Mouse (Mus musculus): ENCODE results near the gene Ier5l. TPM values are rescaled to one million over a fixed set of nuclear protein-coding genes. Genes with fewer than 3 reads are reported as not detected.

Gene Ier5l
- total RNA-seq, 2 experiments from 2014 or later, result not detected

DNA sequence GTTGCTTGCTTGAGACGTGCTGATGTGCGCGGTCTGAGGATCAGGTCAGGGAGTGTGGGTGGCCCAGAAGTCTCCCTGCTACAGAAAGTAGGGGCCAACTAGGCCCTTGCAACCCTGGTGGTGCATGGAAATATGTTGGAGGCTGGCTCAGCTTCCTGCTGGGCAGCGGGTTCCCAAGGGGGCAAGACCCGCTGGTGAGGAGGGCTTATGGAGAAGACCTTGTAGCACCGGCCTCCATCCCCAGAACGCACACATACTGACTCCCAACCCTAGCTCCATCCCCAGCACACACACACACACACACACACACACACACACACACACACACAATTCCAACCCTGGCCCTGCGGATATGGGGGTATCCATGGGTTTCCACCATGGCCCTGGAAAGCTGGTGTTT lies 3.0 kb downstream of the Ier5l start:
- ATAC-seq (replicated peaks; ENCODE audit: low FRiP score, poor library complexity, severe bottlenecking), result no peak

DNA sequence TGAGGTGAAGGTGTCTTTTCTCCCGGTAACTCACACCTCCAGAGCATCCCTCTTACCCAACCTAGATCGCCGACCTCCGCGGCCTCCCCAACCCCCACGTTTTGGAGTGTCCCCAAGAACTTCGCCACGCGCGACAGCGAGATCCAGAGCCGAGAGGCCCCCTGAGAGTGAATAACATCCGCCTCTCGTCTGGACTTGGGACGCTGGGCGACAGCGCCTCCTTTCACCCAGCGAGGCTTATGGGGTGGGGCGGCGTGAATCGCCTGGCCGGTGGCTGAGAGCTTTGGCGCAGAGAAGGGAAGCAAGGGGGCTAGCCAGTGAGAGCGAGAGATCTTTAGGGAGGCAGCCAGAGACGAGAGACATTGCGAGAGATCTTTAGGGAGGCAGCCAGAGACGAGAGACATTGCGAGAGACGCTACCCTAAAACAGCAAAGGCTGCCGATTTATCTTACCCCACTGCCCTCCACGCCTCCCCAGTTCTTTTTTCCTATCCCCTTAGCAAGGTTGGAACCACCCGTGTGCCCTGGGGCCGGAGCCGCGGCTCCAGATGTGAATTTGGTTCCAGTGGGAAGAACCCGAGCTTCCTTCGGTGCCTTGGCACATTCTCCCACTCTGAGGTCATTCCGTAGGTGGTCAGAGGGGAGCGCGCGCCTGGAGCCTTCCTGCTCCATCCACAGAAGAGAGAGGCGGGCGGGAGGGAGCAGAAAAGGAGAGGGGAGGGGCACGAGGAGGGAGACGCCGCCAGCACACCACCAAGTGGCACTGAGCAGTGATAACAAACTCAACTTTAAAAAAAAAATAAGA lies 3.7 kb downstream of the Ier5l start:
- no peak for ATAC-seq (replicated peaks; ENCODE audit: low FRiP score, poor library complexity, severe bottlenecking)

DNA sequence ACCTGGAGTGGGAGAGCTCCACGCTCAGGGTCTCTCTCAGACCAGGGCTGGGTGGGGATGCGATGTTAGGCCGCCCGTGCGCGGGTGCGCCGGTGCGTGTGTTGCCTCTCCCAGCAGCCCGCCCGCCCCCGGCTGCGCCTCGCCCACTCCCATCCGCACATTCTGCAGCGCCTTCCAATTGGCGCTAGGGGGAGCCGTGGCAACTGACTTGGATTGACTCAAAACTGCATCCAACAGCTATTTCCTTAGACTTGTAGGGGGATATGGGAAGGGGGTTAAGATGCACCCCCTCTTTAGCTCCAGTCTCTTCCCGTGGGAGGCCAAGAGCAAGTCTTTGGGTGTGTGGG lies 4.2 kb downstream of the Ier5l start:
- no peak for ATAC-seq (replicated peaks; ENCODE audit: low FRiP score, poor library complexity, severe bottlenecking)

DNA sequence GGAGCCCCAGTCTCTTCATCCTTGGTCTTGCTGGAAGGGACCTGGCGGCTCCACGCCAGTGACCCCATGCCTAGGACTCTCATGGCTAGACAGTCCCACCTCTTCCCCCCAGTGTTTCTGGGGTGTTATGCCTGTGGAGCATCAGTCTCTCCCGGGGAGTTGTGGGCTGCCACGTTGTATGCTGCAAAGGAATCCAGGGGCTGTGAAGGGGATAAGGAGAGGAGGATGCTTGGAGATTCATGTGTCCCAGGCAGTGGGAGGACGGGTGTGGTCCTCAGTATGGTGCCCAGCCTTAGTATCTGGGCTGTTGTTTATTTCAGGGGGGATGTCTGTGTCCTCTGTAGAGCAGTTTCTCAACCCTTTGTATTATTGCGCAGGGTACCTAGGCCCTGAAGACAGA lies 5.0 kb downstream of the Ier5l start:
- ATAC-seq (replicated peaks; ENCODE audit: low FRiP score, poor library complexity, severe bottlenecking), result no peak

DNA sequence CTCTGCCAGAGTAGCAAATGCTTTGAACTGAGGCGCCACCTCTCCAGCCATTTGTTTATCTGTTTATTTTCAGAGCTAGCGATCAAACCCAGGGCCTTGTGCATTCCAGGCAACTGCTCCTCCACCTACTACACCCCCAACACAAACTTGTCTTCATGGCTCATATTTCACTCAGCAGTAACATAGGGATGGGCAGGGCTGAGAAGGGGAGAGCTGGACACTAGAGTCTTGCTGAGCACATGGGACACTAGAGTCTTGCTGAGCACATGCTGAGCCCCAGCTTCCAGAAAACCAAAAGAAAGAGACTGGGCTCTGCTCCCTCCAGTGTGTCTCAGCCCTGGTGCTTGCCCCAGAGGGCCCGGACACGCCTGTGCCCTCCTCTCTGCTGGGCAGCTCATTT lies 7.2 kb downstream of the Ier5l start:
- ATAC-seq (replicated peaks; ENCODE audit: low FRiP score, poor library complexity, severe bottlenecking), result no peak

DNA sequence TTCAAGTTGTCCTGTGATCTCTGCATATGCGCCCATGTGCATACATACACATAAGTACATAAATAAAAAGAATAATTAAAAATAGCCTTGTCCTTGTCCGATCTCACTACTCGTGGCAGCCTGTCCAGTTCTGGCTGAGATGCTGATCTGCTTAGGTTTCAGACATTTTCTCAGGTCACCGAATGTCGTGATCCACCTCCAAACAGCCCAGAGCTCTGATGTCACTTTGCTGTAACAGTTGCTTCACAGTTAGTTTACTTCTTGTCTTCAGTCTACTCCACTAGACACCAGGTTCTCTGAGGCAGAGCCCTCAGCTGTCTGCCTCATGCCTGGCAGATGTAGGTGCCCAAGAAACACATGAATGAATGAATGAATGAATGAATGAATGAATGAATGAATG lies 9.6 kb downstream of the Ier5l start:
- ATAC-seq (replicated peaks; ENCODE audit: low FRiP score, poor library complexity, severe bottlenecking), result no peak

DNA sequence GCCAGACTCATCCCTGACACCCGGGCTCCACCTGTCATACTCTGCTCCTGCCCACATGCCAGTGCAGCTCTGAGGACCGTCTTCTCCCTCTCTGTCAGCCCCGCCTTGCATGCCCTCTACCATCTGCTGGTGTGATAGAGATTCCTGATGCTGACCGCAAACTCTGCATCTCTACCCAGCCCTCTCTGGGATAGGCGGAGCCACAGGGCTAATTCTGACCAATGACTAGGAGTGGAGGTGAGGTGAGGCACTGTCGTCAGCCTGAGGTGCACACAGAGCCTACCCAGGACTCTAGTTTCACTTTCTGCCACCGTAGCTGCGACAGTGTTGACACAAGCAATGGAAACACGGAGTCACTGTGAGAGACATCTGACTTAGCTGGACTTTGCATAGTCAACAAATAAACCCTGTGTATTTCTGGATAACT lies 10.1 kb downstream of the Ier5l start:
- ATAC-seq (replicated peaks; ENCODE audit: low FRiP score, poor library complexity, severe bottlenecking), result peak; percentile 93

DNA sequence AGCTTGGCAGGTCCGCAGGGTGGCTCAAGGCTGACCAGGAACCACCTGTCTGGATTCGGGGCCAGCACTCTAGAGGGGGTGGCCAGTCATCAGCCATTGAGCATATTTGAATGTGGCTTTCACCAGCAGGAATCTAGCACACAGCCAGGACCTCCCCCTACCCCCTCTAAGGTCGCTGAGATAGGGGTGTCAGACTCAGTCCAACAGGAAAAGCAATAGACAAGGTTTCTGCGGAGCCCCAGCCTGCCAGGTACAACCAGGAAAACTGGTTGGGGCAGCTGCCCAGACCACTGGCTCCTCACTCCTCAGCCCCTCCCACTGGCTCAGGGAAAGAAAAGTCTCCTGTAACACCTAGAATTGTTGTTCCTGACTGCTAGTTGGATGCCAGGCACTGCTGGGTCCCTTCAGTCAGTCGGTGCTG lies 10.7 kb downstream of the Ier5l start:
- ATAC-seq (replicated peaks; ENCODE audit: low FRiP score, poor library complexity, severe bottlenecking), result no peak

DNA sequence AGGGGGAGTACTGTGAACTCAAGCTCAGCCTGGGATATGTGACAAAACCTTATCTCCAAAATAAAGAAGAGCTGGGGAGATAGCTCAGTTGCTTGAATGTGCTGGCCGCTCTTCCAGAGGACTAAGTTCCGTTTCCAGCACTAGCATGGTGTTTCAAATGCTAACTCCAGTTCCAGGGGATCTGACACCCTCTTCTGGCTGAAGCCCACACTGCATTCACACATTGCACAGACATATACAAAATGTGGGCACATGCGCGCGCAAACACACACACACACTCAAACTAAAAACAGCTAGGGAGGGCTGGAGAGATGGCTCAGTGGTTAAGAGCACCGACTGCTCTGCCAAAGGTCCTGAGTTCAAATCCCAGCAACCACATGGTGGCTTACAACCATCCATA lies 14.8 kb downstream of the Ier5l start:
- no peak for ATAC-seq (replicated peaks; ENCODE audit: low FRiP score, poor library complexity, severe bottlenecking)

DNA sequence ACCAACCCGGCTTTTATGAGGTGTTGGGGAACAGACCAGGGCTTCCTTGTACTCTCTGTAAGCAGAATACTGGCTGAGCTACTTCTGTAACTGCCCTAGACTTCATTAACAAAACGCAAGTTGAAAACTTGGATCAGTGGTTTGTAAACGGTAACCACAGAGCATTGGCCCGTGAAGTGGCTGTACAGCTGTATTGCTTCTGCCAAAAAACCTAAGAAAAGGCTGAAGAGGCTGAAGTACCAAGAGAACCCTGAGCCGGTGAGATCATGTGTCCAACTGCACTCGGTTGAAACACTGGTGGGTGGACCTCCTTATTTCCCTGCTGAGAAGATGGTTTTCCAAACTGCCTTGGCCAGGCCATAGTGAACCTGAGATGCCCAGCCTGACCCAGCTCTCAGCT lies 15.7 kb downstream of the Ier5l start:
- ATAC-seq (replicated peaks; ENCODE audit: low FRiP score, poor library complexity, severe bottlenecking), result no peak

DNA sequence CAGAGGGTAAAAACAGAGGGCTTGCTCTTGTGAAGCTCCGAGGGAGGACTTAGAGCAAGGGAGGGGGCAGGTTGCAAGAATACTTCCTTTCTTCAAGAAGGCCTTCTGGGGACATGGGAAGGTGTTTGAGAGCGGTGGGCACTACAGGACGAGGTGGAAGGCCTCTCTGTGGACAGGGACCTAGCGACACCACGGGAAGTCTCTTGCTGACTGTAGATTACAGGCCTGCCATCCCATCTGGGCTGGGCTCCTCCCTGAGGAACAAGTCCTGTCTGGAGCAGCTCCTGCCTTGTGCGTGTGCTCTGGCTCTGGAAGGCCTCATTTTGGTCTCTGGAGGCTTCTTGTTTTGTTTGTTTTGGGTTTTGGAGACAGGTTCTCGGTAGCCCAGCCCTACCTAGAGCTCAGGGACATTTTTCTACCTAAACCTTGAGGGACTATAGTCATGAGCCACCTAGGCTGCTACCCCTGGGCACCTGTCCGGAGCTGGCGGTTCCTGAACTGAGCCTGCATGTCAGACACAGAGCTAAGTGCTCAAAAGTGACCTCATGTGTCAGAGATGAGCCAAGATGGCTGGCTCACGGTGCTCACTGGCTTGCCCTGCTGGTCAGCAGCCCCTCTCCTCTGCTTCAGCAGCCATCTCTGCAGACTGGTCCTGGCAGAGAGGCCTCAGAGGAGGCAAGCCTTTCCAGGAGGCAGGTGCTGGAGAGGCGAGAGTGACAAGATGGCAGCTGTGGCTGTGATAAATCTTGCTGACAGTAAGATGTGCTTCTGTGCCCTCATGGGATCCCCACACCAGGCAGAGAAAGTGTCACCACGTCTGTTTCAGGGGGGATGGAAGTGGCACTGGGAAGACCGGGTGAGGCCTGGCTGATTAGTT lies 17.7 kb downstream of the Ier5l start:
- no peak for ATAC-seq (replicated peaks; ENCODE audit: low FRiP score, poor library complexity, severe bottlenecking)

DNA sequence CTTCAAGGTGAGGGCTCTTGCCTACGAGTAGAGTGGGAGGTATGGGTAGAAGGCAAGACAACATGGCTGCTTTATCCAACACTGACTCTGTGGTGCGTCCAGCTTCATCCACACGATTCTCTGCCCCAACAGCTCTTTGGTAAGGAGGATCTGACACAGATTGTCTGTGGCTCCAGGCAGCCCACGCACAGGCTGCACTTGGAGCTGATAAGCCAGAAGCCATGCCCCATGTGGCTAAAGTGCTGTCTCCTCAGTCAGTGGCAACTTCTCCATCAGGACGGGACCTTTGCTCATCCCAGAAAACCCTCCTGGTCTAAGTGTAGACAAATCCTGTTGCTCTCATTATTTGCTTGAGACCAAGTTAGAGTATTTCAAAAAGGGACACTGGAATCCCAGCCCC lies 19.4 kb downstream of the Ier5l start:
- no peak for ATAC-seq (replicated peaks; ENCODE audit: low FRiP score, poor library complexity, severe bottlenecking)

DNA sequence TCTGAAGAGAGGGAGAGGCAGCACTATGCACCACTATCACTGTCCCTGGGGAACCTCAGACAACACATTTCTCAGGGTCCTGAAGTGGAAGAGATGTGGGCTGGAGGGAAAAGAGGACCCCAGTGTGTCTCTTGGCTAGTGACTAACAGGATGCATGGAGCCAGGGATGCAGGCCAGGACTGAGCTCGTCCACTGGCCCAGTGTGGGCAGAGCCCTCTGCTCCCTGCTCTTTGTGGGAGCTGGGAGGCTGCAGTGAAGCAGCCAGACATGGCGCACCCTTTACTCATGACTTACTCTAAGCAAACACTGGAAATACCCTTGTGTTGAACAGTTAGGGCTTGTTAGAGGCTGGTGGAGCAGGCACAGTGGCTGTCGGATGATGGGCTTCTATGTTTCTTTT lies 20.4 kb downstream of the Ier5l start:
- no peak for ATAC-seq (replicated peaks; ENCODE audit: low FRiP score, poor library complexity, severe bottlenecking)

DNA sequence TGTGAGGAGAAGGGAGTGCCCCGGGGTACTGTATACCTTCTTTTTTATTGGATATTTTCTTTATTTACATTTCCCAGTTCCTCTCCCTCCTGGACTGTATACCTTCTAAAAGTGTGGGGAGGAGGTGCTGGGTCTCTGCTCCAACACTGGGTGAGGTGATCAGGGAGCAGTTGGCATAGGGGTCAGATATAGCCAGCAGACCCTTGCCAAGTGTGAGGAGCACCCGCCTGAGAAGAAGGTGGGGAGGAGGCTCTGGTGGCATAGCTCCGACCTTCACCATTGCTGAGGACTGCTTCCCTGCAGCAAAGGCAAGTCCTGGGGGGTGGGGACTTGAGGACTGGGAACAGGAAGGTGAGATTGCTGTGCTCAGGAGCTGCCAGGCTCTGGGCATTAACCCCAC lies 22.5 kb downstream of the Ier5l start:
- no peak for ATAC-seq (replicated peaks; ENCODE audit: low FRiP score, poor library complexity, severe bottlenecking)

DNA sequence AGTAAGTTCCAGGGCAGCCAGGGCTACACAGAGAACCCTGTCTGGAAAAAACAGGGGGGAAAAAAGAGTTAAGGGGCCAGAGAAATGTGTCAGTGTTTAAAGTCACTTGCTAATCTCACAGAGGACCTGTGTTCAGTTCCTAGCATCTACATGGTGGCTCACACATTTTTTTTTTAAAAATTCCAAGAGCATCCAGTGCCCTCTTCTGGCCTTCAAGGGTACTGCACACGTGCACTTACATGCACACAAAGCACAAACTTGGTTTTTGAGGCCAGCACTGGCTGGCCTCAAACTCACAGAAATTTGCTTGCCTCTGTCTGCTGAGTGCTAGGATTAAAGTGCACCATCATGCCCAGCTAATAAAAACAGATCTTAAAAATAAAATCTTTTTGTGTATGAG lies 23.5 kb downstream of the Ier5l start:
- ATAC-seq (replicated peaks; ENCODE audit: low FRiP score, poor library complexity, severe bottlenecking), result 0 out of 2 replicates have a peak, but pooled peaks have one; percentile 15

DNA sequence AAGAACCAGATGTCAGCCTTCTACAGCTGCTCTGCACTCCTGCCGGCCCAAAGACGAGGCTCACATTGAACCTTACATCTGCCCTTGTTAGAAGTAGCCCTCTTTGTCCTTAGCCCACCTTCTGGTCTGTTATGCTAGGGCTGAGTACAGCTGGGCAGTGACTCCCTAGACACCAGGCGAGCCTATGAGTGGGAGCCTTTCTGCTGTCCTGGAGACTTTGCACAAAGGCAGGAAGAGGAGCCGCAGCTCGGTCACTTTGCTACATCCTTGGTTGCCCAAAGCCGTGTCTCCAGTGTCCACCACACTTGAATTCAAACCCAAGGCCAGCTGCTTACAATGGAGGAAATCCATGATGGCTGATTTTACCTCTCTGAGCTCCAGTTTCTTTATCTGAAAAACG lies 25.6 kb downstream of the Ier5l start:
- no peak for ATAC-seq (replicated peaks; ENCODE audit: low FRiP score, poor library complexity, severe bottlenecking)

DNA sequence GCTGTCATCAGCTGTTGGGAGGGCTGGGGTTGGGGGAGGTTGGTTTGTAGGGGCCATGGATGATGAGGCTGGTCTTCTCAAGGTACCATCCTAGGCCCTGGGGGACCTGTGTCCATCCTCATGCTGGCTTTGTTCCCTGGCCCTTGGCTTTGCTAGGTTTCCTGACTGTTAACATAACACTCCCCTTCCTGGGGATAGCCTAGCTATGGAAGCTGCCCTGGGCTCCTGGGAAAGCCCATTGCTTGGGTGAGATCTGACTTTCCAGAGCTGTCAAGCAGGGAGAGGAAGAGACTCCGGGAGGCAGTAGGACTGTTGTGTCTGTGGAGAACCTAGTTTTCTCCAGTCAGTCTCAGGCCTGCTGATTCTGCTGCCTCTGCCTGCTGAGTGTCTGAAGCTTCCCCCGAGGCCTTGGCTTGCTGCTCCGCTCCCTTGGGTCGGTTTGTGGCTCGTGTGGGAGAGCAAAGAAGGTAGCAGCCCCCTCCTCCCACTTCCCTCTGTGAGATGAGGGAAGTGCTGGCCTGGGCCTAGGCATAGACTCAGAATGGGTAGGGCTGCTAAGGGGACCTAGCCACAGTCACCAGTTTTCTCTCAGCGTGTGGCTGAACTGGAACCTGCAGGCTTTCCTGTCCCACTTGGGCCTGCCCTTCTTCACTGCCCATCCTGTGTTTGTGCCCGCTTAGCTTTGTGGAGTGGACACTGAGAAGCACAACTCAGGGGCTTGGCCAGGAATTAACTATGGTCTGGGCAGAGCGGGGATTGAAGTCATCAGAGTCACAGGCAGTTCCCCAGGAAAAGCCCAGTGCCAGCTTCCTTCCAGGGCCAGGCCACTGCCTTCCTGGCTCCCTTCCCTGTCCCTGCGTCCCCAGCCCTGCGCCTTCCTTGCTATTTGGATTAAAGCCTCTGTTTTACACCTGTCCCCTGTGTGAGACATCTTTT lies 26.9 kb downstream of the Ier5l start:
- ATAC-seq (replicated peaks; ENCODE audit: low FRiP score, poor library complexity, severe bottlenecking), result no peak

DNA sequence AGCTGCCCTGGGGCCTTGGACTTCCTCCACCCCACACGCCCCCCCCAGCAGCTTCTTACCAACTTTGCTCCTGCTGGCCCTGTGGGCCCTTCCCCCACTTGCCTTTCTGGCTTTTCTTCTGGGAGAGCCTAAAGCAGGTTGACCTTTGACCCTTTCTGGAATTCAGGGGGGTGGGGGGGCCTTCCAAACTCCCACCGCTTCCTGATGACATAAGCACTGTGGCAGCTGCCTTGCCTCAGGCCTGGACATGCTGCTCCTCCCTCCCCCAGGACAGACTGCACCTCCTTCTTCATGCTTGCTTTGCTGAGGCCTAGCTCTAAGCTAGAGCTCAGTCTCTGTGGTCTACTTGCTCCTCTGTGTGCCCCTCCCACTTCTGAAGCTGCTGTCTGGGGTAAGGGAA lies 28.7 kb downstream of the Ier5l start:
- 0 out of 2 replicates have a peak, but pooled peaks have one; percentile 1 for ATAC-seq (replicated peaks; ENCODE audit: low FRiP score, poor library complexity, severe bottlenecking)

DNA sequence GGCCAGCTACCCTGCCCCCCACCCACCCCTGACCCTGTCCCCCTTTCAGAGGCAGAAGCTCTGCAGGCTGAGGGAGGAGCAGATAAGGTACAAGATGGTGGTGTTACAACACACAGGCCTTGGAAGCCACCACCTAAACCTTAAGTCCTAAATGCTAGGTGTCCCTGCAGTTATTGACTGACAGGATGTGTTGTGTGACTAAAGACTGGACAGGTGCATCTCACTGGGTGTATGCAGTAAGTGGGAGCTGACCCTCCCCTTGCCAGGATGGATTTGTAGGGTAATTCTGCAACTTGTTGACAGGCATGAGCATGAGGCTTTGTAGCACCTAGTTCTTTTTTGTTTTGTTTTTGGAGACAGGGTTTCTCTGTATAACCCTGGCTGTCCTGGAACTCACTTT lies 29.6 kb downstream of the Ier5l start:
- ATAC-seq (replicated peaks; ENCODE audit: low FRiP score, poor library complexity, severe bottlenecking), result no peak

DNA sequence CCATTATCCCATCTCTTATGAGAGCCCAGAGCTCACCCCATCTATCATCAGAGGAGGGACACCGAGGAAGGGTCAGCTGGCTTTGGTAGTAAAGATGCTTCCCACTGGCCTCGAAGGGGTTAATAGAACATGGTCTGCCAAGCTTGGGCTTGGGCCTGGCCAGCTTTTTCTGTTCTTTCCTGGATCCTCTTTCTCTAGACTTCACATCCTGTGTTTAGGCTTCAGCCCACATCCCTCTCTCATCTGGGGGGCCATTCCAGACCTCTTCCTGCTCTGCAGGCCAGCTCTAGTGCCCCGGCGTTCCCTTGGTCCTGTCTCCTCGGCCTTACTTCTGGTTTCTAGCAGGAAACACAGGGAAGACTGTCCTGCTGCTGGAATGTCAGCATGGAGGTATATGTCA lies 30.0 kb downstream of the Ier5l start:
- no peak for ATAC-seq (replicated peaks; ENCODE audit: low FRiP score, poor library complexity, severe bottlenecking)

Measured in erythroblast, adult 5-6 weeks (primary cell).